Mouse (Mus musculus): Measurements from ENCODE around the gene Mto1. TPM values are rescaled to one million over a fixed set of nuclear protein-coding genes. Genes with fewer than 3 reads are reported as not detected.
"Not testable (repeated sequence)": the region's sequence is repeated elsewhere in the genome, so short reads cannot be mapped to it uniquely, and the experiment has no call there.

Gene Mto1
- polyA plus RNA-seq, 1 experiment from 2014 or later: 26.6 TPM

DNA sequence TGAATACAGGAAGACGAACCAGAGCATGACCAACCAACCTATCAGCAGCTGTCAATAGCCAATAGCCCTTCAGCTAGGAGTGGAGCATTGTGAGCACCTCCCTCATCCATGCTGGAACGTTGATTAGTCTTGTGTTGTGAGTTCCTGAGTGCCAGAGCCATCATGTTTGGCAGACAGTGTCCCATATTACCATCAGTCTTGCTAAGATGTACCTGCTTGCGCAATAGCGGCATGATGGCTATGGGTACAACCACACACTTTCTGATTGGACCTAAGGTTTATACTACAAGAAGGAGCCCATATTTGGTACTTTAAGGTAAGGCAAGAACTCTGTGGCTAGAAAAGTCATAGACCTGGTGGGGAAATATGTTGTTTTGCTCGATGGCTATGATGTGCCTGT, 63.7 kb downstream of the Mto1 start:
- no peaks in the 10 kb centered on the region for H3K27me3 ChIP-seq
- H3K36me3 ChIP-seq: no peaks in the 10 kb centered on the region
- WGBS: 92% methylated on average over 5 of the region's 5 CpGs
- H3K4me2 ChIP-seq: no peak overlapping the region
- no peaks in the 10 kb centered on the region for H3K9me3 ChIP-seq
- no peak overlapping the region for H3K27ac ChIP-seq (replicated peaks)
- no peaks in the 10 kb centered on the region for H3K4me1 ChIP-seq (replicated peaks)
- no peak overlapping the region for H3K4me3 ChIP-seq
- H3K9ac ChIP-seq: no peak overlapping the region
- ATAC-seq (ENCODE audit: low read depth): no peak

DNA sequence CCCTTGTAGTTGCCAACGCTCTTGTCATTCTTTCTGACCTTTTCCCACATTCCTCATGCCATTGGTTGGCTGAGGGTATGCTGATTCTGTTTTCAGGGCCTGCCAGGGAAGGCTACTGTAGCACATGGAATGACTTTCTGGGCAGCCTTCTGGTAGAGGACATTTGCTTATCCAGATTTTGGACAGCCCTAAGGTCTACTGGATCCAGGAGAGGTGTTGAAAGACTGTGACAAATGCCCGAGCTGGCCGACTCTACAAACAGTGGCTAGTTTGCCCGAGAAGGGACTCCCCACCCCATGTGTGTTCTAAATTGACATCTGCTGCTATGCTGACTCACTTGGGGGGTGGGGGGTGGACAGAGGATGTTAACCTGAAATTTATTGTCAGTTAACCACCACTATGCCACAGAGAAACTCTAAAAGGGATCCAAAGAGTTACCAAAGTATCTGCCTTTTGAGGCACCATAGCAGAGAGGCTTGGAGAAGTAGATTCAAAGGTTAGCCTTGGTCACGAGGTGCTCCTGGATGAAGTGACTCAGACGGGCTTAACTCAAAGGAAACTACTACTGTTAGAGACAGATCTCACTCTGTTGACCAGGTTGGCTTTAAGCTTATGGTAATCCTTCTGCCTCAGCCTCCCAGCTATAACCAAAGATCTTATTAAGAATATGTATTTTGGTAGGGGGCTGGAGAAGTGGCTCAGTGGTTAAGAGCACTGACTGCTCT, 65.9 kb downstream of the Mto1 start:
- H3K4me3 ChIP-seq: no peak overlapping the region
- no peaks in the 10 kb centered on the region for H3K4me1 ChIP-seq (replicated peaks)
- 76% methylated on average over 6 of the region's 6 CpGs for whole genome bisulfite sequencing
- H3K9me3 ChIP-seq: no peaks in the 10 kb centered on the region
- no peak overlapping the region for H3K27ac ChIP-seq (replicated peaks)
- H3K4me2 ChIP-seq: no peak overlapping the region
- no peaks in the 10 kb centered on the region for H3K36me3 ChIP-seq
- no peak for ATAC-seq (ENCODE audit: low read depth)
- H3K27me3 ChIP-seq: no peaks in the 10 kb centered on the region
- H3K9ac ChIP-seq: no peak overlapping the region

DNA sequence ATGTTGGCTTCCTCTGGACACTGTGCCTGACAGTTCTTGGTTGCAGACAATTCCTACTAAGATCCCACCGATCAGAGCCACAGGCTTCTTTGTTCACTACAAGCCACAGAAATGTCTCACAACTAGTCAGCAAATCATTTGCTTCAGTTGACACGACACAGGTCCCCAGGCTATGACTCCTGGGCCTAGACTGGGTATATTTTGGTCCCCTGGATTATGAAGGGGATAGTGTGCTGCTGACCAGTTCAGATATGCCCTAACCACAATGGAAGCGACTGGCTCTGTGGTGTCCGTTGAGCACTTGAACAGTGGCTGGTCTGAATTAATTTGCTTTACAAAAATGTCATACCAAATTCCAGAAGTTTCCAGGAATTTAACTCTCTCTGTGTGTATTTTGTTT, 66.7 kb downstream of the Mto1 start:
- no peak overlapping the region for H3K27ac ChIP-seq (replicated peaks)
- ATAC-seq (ENCODE audit: low read depth): no peak
- no peaks in the 10 kb centered on the region for H3K36me3 ChIP-seq
- no peak overlapping the region for H3K4me3 ChIP-seq
- H3K27me3 ChIP-seq: no peaks in the 10 kb centered on the region
- no peak overlapping the region for H3K9ac ChIP-seq
- H3K4me2 ChIP-seq: no peak overlapping the region
- H3K4me1 ChIP-seq (replicated peaks): no peaks in the 10 kb centered on the region
- 80% methylated on average over 4 of the region's 4 CpGs for whole genome bisulfite sequencing
- H3K9me3 ChIP-seq: no peaks in the 10 kb centered on the region

DNA sequence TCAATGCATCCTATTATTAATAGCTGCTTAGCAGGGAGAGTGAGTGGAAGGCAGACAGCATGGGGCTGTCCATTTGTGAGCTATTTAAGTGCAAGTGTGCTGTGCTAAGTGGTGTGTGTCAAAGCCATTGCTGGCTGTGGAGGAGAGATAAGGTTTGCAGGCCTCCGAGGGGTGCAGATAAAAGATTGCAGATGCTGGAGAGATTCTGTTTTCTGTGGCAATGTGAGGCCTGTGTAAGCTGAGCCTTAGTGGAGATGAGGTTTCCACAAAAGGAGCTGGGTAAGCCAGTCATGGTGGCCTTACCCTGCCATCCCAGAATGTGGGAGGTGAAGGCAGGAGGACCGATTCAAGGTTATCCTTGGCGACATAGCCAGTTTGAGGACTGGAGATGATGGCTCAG, 68.1 kb downstream of the Mto1 start:
- no peaks in the 10 kb centered on the region for H3K9me3 ChIP-seq
- H3K4me1 ChIP-seq (replicated peaks): peaks cover 13% of the 10 kb centered on the region
- no peak overlapping the region for H3K4me3 ChIP-seq
- no peak for ATAC-seq (ENCODE audit: low read depth)
- no peak overlapping the region for H3K4me2 ChIP-seq
- whole genome bisulfite sequencing: 85% methylated on average over 3 of the region's 3 CpGs
- H3K9ac ChIP-seq: no peak overlapping the region
- H3K27me3 ChIP-seq: no peaks in the 10 kb centered on the region
- no peaks in the 10 kb centered on the region for H3K36me3 ChIP-seq
- no peak overlapping the region for H3K27ac ChIP-seq (replicated peaks)

DNA sequence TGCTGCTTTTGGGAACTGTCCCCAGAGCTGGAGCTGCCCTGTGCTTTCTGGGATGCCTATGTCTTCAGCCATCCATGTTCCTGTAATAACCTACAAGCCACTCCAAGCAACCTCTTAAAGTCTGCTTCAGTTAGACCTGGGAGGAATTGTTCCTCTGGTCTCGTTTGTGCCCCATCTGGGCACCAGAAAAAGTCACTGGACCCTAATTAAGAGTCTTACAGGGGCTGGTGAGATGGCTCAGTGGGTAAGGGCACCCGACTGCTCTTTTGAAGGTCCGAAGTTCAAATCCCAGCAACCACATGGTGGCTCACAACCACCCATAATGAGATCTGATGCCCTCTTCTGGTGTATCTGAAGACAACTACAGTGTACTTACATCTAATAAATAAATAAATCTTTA, 69.2 kb downstream of the Mto1 start:
- H3K9me3 ChIP-seq; ATAC-seq (ENCODE audit: low read depth); H3K4me3 ChIP-seq; H3K9ac ChIP-seq; H3K27me3 ChIP-seq; H3K36me3 ChIP-seq; H3K4me2 ChIP-seq; H3K27ac ChIP-seq (replicated peaks): not testable (repeated sequence)
- WGBS: 67% methylated on average over 3 of the region's 3 CpGs
- peaks cover 21% of the 10 kb centered on the region for H3K4me1 ChIP-seq (replicated peaks)

DNA sequence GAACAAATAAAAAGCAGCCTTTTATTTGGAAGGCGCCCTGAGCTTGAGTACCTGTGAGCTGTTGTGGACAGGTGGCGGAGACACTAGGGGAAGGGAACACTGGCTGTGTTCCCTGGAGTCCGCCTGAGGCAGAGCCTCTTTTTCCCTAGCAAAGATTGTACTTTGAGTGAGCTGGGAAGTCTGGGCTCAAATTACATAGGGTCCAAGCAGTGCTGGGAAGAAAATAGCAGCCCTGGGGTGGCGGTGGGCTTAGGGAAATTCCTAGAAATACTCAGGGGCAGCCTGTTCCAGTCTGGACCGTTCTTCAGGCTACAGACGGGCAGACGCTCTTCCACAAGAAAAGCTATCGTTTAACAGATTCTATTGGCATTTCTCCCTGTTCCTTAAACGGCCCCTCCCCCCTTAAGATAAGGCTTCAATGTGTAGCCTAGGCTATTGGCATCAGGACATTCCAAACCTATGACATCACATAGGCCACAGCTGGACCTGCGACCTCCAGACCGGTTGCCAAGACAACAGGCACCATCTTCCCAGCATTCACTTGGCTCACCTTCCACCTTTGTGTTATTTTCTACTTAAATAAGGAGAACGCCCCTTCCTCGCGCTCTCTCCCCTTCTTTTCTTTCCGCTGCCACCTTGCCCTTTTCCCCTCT, 72.2 kb downstream of the Mto1 start:
- Histone ChIP-seq H3K4me2 (peak overlapping the region; percentile 86), H3K4me1 (replicated peaks) (peaks cover 21% of the 10 kb centered on the region), H3K4me3 (peak overlapping the region; percentile 48), H3K9ac (peak overlapping the region; percentile 69), H3K27me3 (no peaks in the 10 kb centered on the region), H3K27ac (replicated peaks) (peak overlapping the region; percentile 76), H3K9me3 (no peaks in the 10 kb centered on the region), H3K36me3 (no peaks in the 10 kb centered on the region)
- 3% methylated on average over 15 of the region's 15 CpGs for WGBS
- peak; percentile 81 for ATAC-seq (ENCODE audit: low read depth)

DNA sequence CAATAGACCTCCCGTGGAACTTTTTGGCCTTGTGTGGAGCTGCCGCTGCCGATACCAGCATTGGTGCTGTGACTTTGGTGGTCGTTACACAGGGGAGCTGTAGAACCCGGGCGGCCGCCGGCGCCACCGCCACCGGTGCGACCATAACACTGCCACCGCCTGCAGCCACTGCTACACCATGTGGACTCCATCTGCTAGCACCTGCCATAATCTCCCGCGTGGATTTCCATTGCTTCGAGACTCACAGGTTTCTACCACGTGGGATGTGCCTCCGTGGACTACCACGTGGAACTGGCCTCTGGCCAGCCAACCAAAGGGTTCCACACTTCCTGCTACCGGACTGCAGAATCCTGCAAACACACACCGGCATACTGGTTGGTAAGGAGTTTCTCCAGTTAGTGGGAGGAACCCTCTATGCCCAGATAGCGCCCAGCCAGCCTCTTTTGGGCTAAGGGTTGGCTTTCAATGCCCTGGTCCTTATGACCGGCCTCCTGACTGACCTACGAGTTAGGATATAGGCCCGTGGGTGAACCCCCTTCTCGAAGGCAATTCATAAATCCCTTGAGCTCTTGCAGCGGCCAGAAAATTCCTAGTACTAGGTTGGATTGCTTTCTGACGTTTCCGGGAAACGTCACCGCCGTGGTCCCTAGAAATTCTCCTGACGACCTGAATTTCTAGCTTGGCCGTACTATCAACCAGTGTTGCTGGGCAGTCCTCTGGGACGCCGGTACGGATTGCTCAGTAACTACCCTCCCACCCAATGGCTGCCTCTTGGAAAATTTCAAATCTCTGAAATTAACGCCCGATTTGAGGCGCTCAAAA, 73.0 kb downstream of the Mto1 start:
- Histone ChIP-seq H3K9me3 (no peaks in the 10 kb centered on the region), H3K36me3 (no peaks in the 10 kb centered on the region), H3K27ac (replicated peaks) (peak overlapping the region; percentile 76), H3K27me3 (no peaks in the 10 kb centered on the region), H3K4me3 (peak overlapping the region; percentile 48), H3K4me2 (peak overlapping the region; percentile 86), H3K4me1 (replicated peaks) (peaks cover 21% of the 10 kb centered on the region), H3K9ac (peak overlapping the region; percentile 69)
- 2% methylated on average over 40 of the region's 40 CpGs for WGBS
- peak; percentile 73 for ATAC-seq (ENCODE audit: low read depth)

DNA sequence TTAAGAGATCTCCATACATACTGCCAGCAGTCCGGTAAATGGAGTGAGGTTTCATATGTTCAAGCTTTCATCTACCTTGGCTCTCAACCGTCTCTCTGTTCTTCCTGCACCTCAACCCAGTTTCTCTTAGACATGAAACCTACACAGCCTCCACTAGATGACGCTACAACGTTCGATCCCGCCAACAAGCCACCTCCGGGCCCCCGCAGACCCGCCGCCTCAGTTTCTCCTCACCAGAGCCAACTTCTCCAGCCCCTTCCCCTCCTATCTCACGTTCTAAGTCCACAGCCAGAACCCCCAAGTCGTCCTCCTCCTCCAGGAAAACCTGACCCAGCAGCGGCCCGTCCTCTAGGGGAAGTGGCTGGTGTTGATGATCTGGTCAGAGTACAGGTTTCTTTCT, 73.7 kb downstream of the Mto1 start:
- Histone ChIP-seq H3K9me3 (no peaks in the 10 kb centered on the region), H3K36me3 (no peaks in the 10 kb centered on the region), H3K27ac (replicated peaks) (0 out of 2 replicates have a peak overlapping the region, but pooled peaks have one; percentile 76), H3K4me3 (peak overlapping the region; percentile 48), H3K9ac (peak overlapping the region; percentile 69), H3K4me1 (replicated peaks) (peaks cover 21% of the 10 kb centered on the region), H3K27me3 (no peaks in the 10 kb centered on the region), H3K4me2 (peak overlapping the region; percentile 86)
- 38% methylated on average over 14 of the region's 14 CpGs for WGBS
- no peak for ATAC-seq (ENCODE audit: low read depth)

Small RNAs within 50 kb of the gene (microRNA-seq; reads per million reads assigned to microRNA genes)
- not detected for gene Gm26377

Other genes with a start within 250 kb of the Mto1 start
- gene Gsta1, start 217.6 kb upstream of the Mto1 start, polyA plus RNA-seq (2015; fragmentation: Nextera tagmentation; extraction: Ambion mirVana): not detected in 2 replicates
- not detected in 2 replicates for gene Gm3776, start 191.1 kb upstream of the Mto1 start, polyA plus RNA-seq (2015; fragmentation: Nextera tagmentation; extraction: Ambion mirVana)
- not detected in 2 replicates for gene Gm10639, start 158.3 kb upstream of the Mto1 start, polyA plus RNA-seq (2015; fragmentation: Nextera tagmentation; extraction: Ambion mirVana)
- gene Omt2a, start 133.4 kb upstream of the Mto1 start, polyA plus RNA-seq (2015; fragmentation: Nextera tagmentation; extraction: Ambion mirVana): not detected in 2 replicates
- not detected in 2 replicates for gene Omt2b, start 120.6 kb upstream of the Mto1 start, polyA plus RNA-seq (2015; fragmentation: Nextera tagmentation; extraction: Ambion mirVana)
- not detected in 2 replicates for gene Gsta2, start 92.4 kb upstream of the Mto1 start, polyA plus RNA-seq (2015; fragmentation: Nextera tagmentation; extraction: Ambion mirVana)
- 1.9 TPM in 2 replicates for gene Dppa5a, start 80.0 kb upstream of the Mto1 start, polyA plus RNA-seq (2015; fragmentation: Nextera tagmentation; extraction: Ambion mirVana)
- gene Ooep, start 69.5 kb upstream of the Mto1 start, polyA plus RNA-seq (2015; fragmentation: Nextera tagmentation; extraction: Ambion mirVana): 2.6 and 4.6 TPM in 2 replicates
- 0.18 and 0.25 TPM in 2 replicates for gene Ddx43, start 52.4 kb upstream of the Mto1 start, polyA plus RNA-seq (2015; fragmentation: Nextera tagmentation; extraction: Ambion mirVana)
- 0.64 and 0.85 TPM in 2 replicates for gene Cgas, start 5.0 kb upstream of the Mto1 start, polyA plus RNA-seq (2015; fragmentation: Nextera tagmentation; extraction: Ambion mirVana)
- 1.3 and 1.5 TPM in 2 replicates for gene Gm17324, start 578 bp downstream of the Mto1 start, polyA plus RNA-seq (2015; fragmentation: Nextera tagmentation; extraction: Ambion mirVana)
- gene Eef1a1, start 40.9 kb downstream of the Mto1 start, polyA plus RNA-seq (2015; fragmentation: Nextera tagmentation; extraction: Ambion mirVana): 3,346 and 3,414 TPM in 2 replicates
- gene Slc17a5, start 139.8 kb downstream of the Mto1 start, polyA plus RNA-seq (2015; fragmentation: Nextera tagmentation; extraction: Ambion mirVana): 15.6 and 19.8 TPM in 2 replicates
- gene Cd109, start 167.3 kb downstream of the Mto1 start, polyA plus RNA-seq (2015; fragmentation: Nextera tagmentation; extraction: Ambion mirVana): 1.4 and 2.4 TPM in 2 replicates

Measured in neural tube, embryonic 13.5 days (tissue).